Mouse (Mus musculus) monocyte, adult 2 months (primary cell): ENCODE measurements around the gene Elp5.

ENCODE experiments used
- DNase-seq, 2 experiments: peaks; one replicate each; pipeline ENCODE4 v3.0.0; 2022; ENCODE audit warnings: low spot score in 2 of 2, low read depth in 1 of 2

Gene Elp5

GRCm38 (mm10) chr11:70015677-70016076 is 33.4 kb upstream of the Elp5 start:
- DNase-seq = no peak

- peak; percentile 52 to 65 for DNase-seq
Observed at GRCm38 (mm10) chr11:70014880-70015558, 32.7 kb upstream of the Elp5 start, which contains the start of gene Acadvl. Gene Acadvl, minus strand, starts transcription at chr11:70015411.

- no peak for DNase-seq
Observed at GRCm38 (mm10) chr11:70014051-70014450, 31.7 kb upstream of the Elp5 start.

- no peak for DNase-seq
Observed at GRCm38 (mm10) chr11:70013408-70013807, 31.1 kb upstream of the Elp5 start.

GRCm38 (mm10) chr11:70012931-70013330 is 30.6 kb upstream of the Elp5 start:
- DNase-seq = no peak

GRCm38 (mm10) chr11:70010961-70011360 is 28.6 kb upstream of the Elp5 start:
- DNase-seq = no peak

- DNase-seq = no peak
Observed at GRCm38 (mm10) chr11:70010548-70010947, 28.2 kb upstream of the Elp5 start.

GRCm38 (mm10) chr11:70010033-70010432 is 27.7 kb upstream of the Elp5 start:
- DNase-seq = no peak

- no peak for DNase-seq
Observed at GRCm38 (mm10) chr11:70005521-70005920, 23.2 kb upstream of the Elp5 start.

GRCm38 (mm10) chr11:70002471-70002870 is 20.2 kb upstream of the Elp5 start:
- DNase-seq = no peak

GRCm38 (mm10) chr11:70001865-70002264 is 19.5 kb upstream of the Elp5 start:
- peak in 1 of 2 experiments; percentile 43 for DNase-seq

GRCm38 (mm10) chr11:70001159-70001558 is 18.8 kb upstream of the Elp5 start:
- no peak for DNase-seq

- DNase-seq = peak; percentile 72 to 80
Observed at GRCm38 (mm10) chr11:70000396-70000898, 18.1 kb upstream of the Elp5 start, which contains the start of gene Dvl2. Gene Dvl2, plus strand, starts transcription at chr11:70000595.

GRCm38 (mm10) chr11:69999666-70000065 is 17.3 kb upstream of the Elp5 start:
- no peak for DNase-seq

- no peak for DNase-seq
Observed at GRCm38 (mm10) chr11:69998567-69999491, 16.5 kb upstream of the Elp5 start.

- peak in 1 of 2 experiments; percentile 69 for DNase-seq
Observed at GRCm38 (mm10) chr11:69997070-69997509, 14.8 kb upstream of the Elp5 start.

GRCm38 (mm10) chr11:69996161-69997061 is 14.1 kb upstream of the Elp5 start:
- peak in 1 of 2 experiments; percentile 25 for DNase-seq

GRCm38 (mm10) chr11:69995391-69995960 is 13.2 kb upstream of the Elp5 start, which contains the start of gene Phf23:
Gene Phf23, plus strand, starts transcription at chr11:69995777.
- peak; percentile 95 to 97 for DNase-seq

GRCm38 (mm10) chr11:69994401-69995090 is 12.2 kb upstream of the Elp5 start:
- DNase-seq = no peak

- no peak for DNase-seq
Observed at GRCm38 (mm10) chr11:69992932-69993331, 10.6 kb upstream of the Elp5 start.
